Mouse (Mus musculus) embryonic stem cell, embryonic (primary cell): ENCODE results near the gene Hist1h1e.

ENCODE experiments used
- CTCF ChIA-PET, 4 experiments: fragments of 300-600 bp in 2 of 4; fragments of 350-600 bp in 2 of 4; sonication (Branson Sonifier 250); formaldehyde crosslinking; loops; one replicate each; lab custom pipeline; 2022; ENCODE audit warnings: inconsistent platforms in 2 of 4; lab: Charles Lee
- POLR2A ChIA-PET, 4 experiments: fragments of 300-600 bp in 2 of 4; fragments of 350-600 bp in 2 of 4; sonication (Branson Sonifier 250); formaldehyde crosslinking; loops; one replicate each; lab custom pipeline; 2022; ENCODE audit warnings: antibody characterized with exemption in 4 of 4, inconsistent platforms in 1 of 4; lab: Charles Lee

Hist1h1e gene

DNA sequence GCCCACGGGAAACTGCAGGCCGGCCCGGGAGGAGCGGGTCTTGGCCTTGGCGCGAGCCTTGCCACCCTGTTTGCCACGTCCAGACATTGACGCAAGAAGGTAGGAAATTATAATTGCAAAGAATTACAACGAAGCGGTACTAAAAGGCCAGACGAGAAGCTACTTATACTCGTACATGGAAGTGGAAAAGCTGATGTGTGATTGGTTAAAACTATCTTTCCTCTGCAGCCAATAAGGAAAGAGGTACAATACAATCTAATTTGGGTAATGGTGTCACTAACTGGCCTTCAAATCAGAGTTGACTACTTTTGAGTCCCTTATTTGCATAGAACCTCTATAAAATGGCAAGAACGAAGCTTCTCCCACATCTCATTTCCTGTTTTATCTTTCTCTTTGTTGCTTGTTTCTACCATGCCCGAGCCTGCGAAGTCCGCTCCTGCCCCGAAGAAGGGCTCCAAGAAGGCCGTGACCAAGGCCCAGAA is 51.3 kb downstream of the Hist1h1e start, which contains the start of the genes Hist1h2ae and Hist1h2bg:
Gene Hist1h2ae (minus strand): TSS at position 199 of the 482 bp plus-strand sequence.
Gene Hist1h2bg (plus strand): TSS at position 375 of the 482 bp plus-strand sequence.
- CTCF ChIA-PET: interaction anchor here in 1 of 4 experiments (0.6 kb wide), 1 partner anchor 37 kb away, joined by 3 read pairs; no protein-coding TSS in a partner anchor
- POLR2A ChIA-PET: interaction anchor here (0.6 to 22.3 kb wide), 131 partner anchors 8 to 1855 kb away, joined by 3 to 794 read pairs (median 6); partner anchors contain the start of genes Hist1h2ac (in 4 of the 4), Hist1h2bc (in 4 of the 4), Hist1h3e (in 4 of the 4) and Hist1h4d (in 4 of the 4)
